Mouse (Mus musculus): ENCODE results near the gene Mpp2.
A peak's percentile ranks its signal among the peaks of the same experiment; 100 is the strongest.

The Mpp2 gene

DNA sequence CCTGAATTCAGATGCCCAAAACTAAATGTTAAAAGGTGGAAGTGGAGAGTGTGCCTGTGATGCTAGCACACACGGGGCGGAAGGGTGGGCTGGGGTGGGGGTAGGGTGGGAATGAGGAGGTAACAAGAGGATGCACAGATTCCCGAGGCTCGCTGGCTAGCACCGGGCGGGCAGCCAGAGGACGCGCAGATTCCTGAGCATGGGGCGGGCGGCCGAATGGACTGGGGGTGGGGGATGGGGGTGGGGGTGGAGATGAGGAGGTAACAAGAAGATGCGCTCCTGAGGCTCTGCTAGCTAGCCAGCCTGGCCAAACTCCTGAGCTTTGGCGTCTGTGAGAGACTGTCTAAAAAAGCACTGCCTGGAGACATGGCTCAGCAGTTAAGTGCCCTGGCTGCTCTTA, 17.9 kb downstream of the Mpp2 start:
- DNase-seq, result no peak

DNA sequence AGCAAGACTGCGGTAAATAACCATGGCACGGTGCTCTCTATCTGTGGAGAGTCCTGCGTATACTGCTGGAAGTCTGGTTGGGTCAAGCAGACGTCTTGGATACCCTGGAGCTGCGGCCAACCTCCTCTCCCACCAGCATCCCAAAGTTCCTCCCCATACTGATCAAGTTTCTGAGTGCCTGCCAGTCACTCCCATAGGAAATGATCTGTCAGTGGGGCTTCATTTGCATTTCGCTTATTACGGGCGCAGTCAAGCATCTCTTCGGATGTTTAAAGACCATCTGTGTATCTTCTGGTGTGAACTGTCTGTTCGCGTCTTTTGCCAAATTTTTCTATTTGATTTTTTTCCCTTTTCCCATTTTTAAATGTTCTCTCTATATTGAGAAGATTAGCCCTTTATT, 18.7 kb downstream of the Mpp2 start:
- no peak for DNase-seq

DNA sequence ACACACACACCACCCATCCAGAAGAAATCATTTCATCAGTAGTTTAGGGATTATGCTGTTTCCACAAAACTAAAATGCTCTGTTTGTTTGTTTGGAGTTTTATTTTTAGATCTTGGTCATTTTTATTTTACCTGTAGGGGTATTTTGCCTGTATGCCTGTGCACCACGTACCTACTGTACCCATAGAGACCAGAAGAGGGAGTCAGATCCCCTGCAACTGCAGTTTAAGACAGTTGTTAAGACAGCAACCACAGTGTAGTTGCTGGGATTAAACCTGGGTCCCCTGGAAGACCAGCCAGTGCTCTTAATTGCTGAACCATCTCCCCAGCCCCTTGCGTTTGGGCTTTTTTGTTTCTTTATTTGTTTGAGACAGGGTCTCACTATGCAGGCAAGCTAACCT, 19.3 kb downstream of the Mpp2 start:
- DNase-seq, result no peak

DNA sequence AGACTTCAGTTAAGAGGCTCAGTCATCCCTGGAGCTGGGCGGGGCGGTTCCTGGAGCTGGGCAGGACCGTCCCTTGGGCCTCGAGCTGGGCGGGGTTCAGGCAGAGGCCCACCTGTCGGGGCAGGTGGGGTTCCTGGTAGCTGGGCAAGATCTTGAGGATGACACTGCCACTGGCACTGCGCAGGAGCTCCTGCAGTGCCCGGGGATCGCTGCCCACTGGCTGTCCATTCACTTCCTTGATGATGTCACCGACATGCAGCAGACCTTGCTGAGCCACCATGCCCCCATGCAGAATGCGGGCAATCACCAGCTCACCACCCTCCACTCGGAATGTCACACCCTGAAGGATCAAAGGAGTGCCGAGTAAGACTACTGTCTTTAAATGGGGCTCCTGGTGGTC, 25.2 kb downstream of the Mpp2 start:
- no peak for DNase-seq

DNA sequence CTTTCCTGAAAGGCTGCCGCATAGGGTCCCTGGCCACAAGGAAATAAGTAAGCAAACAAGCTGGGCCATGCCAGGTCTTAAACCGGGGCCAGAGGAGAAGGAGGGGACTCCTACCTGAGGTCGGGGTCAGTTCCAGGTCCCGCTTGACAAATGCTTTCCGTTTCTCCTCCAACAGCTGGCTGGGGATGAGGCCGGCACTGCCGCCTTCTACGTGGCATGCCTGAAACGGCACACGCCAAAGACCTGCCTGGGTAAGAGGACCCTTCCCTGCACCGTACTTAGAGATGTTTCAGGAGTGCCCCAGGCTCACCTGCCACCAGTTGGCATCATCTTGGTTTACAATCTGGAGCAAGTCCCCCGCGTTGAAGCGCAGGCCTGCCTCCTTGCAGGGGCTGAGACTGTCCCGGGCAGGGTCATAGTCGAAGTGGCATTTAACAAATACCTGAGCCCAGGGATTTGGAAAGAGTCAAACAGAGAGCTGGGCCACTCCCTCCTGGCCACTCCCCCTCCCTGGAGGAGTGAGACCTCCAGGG, 26.3 kb downstream of the Mpp2 start:
- DNase-seq, result no peak

DNA sequence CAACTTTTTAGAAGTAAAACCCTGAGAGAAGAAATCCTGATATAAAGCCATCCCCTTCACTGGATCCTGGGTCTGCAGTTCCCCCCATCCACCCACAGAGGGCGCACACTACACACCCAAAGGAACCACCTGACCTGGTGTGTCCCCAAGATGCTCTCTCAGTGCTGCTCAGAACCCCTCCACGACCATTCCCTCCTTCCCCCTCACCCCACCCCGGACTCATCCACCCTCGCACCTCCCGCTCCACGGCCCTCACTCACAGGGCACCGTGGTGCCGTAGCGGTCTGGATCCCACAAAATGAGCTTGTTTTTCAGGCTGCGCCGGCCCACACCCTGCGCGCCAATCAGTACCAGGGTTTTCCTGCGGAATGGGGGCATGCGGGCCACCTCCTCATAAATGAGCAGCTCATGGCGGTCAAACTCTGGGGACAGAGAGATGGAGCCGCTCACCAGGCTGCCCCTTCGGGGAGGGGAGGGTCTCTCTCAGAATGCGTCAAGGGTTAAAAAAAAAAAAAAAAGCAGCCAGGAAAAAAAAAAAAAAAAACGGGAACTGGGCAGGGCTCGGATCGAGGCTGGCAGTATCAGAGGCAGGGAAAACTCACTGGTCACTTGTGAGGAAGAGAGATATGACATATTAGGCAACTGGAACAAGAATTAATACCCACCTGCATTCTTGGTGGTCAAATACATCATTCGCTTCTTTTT, 26.9 kb downstream of the Mpp2 start:
- DNase-seq, result peak; percentile 14 to 22

DNA sequence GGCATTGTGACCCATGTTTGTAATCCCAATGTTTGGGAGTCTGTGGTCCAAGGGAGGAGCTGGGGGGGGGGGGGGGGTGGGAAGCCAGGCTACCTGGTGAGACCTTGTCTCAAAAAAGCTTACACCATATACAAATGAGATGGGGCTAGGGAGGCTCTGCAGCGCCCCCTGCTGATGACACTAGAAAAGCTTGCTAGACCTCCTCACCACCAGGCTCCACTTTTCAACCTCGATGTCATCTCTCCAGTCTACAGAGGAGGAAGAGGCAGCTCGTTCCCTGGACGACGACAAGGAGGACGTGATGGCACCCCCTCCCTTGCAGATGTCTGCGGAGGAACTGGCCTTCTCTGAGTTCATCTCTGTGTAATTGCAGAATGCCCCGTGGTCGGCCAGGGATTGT, 34.5 kb downstream of the Mpp2 start:
- no peak for DNase-seq

DNA sequence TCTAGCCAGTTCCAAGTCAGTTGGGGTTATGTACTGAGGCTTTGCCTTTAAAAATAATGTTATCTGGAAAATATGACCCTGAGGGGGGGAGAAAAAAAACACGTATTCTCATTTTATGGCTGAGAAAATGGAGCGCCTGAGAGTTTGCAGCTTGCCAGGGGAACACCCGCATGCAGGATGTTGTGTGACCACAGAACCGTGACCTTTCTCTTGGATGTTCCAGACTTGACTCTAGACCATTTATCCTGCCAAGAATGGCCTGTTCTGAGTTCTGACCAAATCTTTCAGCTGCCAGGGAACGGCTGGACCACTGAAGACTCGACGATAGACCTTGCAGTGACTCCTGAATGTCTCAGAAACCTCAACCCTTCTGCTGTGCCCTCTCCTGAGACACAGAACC, 35.1 kb downstream of the Mpp2 start:
- DNase-seq, result no peak

DNA sequence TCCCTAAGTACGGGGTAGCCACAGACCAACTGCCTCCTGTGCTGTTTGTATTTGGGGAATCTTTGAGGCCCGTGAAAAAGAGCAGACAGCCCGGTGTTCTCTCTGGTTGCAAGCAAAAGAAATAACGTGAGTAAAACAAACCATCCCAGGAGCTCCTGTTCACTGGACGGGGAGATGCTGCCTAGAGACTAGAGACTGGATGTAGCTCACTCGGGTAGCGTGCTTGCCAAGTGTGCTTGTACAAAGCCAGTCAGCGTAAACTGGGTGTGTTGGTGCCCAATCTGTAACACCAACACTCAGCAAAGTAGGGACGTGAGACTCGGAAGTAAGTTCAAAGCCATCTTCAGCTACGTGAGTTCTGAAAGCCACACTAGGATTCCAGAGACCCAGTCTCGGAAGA, 35.6 kb downstream of the Mpp2 start:
- DNase-seq, result no peak

DNA sequence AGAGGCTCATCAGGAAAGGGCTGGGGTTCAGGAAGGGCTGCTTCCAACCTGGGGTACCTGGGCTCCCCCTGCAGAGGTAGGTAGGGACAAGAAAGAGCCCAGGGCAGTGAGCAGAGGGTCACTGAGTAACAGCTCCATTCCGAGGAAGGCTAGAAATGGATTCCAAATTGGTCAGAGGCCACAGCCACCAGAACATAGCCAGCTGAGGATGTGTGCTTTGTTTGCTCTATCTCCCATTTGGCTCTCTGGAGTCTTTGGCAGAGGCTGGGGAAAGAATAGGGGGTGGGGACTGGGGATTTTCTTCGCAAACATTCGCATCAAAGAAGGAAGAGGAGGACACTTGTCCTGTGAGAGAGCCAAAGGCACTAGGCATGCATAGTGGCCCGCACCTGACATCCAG, 36.4 kb downstream of the Mpp2 start:
- no peak for DNase-seq

DNA sequence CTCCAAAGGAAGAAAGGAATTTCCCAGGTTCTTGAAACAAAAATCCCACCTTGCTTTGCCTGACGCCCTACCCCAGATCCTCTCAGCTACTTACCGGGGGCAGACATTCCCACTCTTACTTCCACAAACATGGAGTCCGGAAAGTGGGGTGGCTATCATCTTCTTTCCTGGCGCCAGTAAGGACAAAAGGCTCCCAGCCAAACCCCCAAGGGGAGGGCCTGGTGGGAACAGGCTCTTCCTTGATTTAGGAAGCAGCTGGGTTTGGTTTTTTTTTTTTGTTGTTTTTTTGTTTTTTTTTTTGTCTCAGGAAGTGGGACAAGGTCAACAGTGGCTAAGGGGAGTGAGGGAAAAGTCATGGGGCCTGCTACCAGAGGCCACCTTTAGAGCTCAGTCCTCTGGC, 36.8 kb downstream of the Mpp2 start:
- DNase-seq, result no peak

DNA sequence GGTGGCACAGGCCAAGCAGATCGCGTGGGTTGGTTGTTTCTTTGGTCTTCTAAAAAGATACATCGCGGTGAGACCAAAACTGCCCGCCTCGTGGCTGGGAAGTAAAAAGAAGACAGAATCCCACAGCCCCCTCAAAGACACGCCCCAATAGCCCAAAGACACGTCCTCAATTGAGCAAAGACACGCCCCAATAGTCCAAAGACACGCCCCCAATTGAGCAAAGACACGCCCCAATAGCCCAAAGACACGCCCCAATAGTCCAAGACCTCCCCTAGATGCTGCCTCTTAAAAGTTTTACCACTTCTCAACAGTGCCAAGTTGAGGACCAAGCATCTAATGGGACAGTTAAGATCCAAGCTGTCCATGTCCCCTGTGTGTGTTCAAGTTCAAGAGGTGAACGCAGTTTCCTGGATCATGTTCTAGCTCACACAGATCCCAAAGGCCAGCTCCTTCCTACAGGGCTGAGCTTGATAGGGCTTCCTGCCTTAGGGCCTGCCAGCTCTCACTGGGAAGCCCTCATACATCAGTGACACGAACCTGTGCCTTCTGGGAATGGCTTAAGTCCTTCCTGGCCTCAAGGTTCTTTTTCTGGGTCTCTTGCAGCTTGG, 38.3 kb downstream of the Mpp2 start:
- DNase-seq, result no peak

DNA sequence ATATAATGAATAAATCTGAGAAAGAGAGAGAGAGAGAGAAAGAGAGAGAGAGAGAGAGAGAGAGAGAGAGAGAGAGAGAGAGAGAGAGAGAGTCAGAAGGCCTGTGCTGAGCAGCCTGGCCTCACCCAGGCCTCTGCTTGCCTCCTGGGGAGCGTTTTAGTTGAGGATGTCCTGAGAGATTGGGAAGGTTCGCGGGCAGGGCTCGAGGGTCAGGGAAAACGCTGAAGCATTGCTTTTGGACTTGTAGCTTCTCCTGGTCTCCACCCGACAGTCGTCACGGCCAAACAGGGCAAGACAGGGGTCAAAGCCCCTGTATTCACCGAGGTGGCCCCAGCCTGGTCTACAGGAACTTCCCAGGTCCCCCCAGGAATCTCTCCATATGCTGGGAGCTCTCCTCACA, 41.7 kb downstream of the Mpp2 start:
- no peak for DNase-seq

DNA sequence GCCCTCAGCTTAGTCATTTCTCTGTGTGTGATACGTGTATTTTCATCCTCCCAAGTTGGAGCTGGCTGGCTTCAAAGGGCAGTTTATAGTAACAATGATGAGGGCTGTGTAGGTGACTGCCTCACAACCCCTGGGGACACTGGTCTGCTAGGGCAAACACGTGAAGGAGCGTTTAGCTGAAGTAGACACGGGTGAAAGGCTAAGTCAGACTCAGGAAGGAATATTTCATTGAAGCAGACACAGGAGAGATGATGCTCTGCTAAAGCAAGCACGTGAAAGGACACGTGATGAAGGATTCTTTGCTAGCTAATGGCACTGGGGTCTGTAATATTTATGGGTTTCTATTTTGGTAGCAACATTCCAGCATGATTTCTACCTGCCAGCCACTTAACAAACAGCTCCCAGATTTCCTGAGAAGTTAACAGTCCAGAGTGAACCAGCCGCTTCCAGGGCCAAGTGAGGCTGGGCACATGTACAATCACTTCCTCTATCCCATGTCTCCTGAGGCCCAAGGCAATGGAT, 43.6 kb downstream of the Mpp2 start:
- no peak for DNase-seq

DNA sequence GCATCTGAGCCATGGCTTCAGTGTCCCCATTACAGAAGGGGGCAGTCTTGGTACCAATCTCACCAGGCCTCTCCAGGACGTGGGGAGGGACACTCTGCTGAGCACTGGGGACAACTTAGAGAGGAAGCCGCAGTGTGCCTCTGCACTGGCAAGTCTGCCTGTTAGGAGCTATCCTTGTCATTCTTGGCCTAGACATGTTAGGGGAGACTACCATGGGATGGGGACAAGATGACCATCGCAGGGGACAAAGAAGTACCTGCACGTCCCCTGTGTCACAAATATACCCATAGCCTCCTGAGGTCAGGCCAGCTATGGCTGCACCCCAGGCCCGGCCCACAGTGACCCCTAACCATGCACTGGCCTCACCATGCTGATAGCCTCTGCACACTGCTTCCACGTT, 44.9 kb downstream of the Mpp2 start:
- no peak for DNase-seq

DNA sequence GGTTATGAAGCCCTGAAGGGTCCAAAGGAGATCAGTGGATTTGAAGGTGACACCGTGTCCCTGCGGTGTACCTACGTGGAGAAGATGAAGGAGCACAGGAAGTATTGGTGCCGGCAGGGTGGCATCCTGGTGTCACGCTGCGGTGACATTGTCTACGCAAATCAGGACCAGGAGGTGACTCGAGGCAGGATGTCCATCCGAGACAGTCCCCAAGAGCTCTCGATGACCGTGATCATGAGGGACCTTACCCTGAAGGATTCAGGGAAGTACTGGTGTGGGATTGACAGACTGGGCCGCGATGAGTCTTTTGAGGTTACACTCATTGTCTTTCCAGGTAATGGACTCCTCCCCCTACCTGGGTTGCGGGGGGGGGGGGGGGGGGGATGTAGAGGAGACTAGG, 45.3 kb downstream of the Mpp2 start:
- DNase-seq, result no peak

DNA sequence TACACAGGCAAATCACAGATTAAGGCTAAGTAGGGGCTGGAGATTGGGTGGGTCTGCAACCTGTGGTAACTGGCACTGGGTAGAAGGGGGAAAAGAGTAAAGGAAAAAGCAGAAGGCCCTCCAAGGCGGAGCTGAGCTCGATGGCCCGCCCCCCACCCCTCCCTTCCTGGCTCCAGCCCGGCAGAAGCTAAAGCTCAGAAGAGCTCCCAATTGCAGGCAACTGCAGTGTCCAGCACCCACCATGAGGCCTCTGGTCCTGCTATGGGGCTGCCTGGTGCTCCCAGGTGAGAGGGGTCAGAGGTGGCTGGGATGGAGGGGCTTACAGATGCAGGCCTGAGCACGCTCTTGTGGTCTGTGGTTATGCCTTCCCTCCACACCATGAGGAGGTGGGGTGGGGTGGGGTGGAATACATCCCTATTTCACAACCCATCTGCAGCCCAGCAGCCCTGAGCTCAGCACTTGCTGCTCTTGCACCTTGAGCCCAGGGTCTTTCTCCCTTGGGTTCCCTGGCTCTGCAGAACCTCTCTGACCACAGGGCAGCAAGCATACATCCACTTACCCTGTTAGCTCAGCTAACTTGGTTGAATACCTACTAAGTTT, 46.9 kb downstream of the Mpp2 start, which contains the start of gene Cd300lg:
TSS of gene Cd300lg (plus strand) at position 160 of the 600 bp plus-strand sequence.
- no peak for DNase-seq

DNA sequence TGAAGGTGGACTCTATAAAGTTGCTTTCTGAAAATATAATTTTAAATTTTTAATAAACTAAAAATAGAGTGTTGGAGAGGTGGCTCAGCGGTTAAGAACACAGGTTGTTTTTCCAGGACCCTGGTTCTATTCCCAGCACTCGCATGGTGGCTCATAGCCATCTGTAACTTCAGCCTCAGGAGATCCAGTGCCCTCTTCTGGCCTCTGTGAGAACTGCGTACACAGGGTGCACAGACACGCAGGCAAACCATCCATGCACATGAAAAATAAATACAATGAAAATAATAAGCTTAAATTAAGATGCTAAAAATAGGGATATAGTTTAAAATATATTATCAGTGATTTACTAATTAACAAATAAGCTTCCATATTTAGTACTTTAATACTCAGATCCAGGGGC, 47.7 kb downstream of the Mpp2 start:
- no peak for DNase-seq

DNA sequence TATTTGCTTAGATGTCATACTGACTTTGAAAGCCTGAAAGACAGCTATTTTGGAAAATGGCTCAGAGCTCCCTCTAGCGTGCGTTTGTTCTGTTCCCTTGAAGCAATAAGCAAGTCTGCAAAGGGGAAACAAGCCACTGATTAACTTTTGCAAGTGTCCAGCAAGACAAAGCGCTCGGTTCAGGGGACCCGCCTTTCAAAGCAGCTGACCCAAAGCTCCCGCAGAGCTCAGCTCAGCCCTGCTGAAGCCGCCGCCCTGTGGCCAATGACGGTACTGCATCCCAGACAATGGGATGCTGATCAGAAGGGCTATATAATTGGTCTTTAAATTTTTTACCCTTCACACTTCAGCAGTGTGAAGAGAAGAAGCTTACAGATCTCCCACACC, 48.2 kb downstream of the Mpp2 start:
- DNase-seq, result no peak

DNA sequence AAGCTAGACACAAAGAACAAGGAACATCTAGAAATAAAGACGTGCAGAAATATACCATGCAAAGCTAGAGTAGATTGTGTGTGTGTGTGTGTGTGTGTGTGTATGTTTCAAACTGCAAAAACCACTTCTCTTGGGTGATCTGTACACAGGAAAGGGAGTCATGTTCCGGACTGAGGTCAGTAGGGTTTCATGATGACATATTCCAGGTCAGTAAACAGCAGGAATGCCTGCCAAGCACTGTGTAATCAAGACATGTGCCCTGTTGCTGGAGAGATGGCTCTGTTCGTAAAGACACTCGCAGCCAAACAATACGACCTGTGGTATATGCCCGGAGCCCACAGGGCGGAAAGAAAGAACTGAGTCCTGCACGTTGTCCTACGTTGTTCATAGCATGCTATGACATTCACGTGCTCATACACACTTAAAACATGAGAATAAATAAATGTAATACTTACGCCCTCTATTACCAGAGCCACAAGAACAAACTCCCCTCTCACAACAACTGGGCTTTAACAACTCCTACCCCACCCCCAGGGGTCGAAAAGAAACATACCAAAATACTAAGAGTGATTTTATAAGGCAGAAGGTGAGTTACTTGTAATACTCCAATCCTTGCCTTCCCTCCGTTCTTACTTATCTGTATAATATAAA, 48.7 kb downstream of the Mpp2 start:
- DNase-seq, result no peak

DNA sequence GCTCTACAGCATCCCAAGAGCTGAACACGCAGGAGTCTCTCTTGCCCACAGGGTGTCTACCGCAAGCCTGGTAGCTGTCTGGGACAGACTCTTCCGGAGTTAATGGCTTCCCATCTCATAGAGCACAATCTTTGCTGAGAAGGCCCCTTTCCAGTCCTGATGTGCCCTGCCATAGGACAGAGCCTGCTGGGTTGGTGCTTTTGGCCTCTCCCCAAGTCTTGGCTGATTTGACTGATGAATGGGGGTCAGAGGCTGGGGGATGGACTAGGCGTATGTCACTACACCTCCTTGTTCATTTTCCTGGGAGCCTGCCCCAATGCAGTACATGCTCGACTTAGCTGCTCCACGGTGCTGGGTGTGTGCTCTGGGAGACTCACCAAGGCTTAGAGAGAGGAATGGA, 50.5 kb downstream of the Mpp2 start:
- no peak for DNase-seq

DNA sequence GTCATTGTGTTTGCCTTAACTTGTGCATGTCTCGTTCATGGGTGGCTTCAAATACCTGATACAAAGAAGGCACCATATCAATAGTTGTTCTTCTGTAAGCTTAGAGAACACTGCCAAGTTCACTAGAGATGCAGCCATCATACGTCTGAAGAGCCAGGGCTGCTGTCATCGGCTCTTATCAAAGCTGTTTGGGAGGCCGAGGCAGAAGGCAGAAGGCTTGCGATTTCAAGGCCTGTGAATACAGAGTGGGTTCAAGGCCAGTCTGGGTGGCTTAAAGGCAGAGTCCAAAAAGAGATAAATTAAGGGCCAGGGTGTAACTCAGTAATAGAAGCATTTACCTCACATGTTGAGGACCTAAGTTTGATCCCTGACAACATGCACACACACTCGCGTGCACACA, 52.0 kb downstream of the Mpp2 start:
- DNase-seq, result no peak

DNA sequence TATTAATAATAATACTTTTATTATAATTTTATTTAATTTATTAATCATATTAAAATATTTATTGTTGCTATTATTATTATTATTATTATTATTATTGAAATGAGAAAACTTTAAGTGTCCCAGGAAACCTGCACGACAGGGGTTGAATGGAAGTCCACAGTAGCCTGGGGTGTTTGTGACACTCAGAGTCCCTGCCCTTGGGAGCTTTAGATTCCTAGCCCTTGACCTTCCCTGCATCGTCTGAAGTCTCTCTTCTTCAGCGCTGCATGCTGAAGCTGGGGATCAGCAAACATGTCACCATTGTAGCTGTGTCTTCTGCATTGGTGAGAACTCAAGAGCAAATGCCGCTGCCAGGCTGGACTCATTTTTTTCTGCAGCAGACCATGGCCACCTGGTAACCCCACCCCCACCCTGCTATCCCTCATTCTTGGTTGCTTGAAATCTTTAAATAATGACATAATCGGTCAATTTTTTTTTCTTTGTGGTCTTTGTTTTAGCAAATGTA, 52.8 kb downstream of the Mpp2 start:
- DNase-seq, result no peak

All from thymus, adult 18-20 months (tissue).